Mouse (Mus musculus) fat pad, adult 2 months (tissue): ENCODE data around the gene Sbf2.
"Not testable (repeated sequence)": the region's sequence is repeated elsewhere in the genome, so short reads cannot be mapped to it uniquely, and the experiment has no call there.

Experiments used
- DNase-seq: peaks from one replicate; pipeline ENCODE4 v3.0.0-alpha.2; 2011; ENCODE audit warnings: low read depth, low spot score; ENCODE audit errors: extremely low read depth

Sbf2 gene

GRCm38 (mm10) chr7:110631136-110631888 is 16.6 kb upstream of the Sbf2 start:
- no peak for DNase-seq

- DNase-seq, result no peak
Observed at GRCm38 (mm10) chr7:110629892-110630666, 15.4 kb upstream of the Sbf2 start.

DNA sequence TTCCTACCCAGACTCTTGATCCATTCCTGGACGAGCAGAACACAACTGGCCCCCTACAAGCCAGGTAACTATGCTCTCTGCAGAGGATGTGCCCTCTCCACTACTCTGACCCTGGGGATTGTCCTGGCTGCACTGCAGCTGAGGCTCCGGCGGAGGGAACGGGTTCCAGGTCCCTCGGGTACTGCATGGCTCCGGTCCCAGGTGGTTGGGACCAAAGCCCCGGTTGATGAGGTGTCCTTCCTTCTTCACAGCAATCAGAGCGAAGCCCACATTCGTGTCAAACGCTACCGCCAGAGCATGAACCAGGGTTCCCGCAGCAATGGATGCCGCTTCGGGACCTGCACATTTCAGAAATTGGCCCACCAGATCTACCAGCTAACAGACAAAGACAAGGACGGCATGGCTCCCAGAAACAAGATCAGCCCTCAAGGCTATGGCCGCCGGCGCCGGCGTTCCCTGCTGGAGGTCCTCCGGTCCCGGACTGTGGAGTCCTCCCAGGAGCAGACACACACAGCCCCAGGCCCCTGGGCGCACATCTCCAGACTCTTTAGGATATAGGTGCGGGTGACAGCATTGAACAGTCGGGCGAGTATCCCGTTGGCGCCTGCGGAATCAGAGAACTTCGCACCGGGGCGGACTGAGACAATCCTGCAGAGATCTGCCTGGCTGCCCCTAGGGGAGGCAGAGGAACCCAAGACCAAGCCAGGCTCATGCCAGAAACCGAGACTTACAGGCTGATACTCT is 14.1 kb upstream of the Sbf2 start:
- no peak for DNase-seq

- DNase-seq, result no peak
Observed at GRCm38 (mm10) chr7:110628273-110628600, 13.5 kb upstream of the Sbf2 start.

DNA sequence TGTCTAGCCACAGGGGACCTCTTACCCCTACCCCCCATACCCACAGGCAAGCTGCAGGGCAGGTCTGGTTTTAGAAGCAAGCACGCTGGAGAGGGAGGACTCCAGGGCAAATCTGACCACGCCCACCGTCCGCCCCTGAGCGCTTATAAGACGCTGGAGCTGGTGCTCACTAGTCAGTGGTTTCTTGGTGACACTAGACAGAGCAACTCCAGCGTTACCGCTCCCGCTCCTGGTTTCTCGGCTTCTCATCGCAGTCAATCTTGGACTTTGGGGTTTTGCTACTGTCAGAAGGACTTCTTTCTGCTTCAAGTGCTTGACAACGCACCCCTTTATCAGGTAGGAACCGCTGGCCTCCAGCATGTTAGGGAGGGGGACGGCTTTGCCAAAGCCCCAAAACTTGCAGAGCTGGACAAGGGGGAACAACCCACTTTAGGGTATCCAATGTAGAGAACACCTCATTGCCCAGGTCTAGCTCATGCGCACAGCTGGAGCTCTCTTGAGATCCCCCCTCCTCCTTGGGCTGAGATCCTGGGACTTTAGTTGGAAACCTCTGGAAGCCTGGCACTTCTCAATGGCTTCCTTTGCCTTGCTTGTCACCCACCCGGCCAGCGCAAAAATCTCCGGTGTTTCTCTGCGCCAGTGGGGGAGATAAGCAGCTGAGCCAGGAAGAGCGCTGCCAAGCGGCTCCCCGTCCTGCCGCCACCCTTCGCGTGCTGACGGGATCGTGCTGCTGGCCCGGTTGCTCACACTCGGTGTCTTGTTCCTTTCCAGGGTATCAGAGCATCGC is 13.0 kb upstream of the Sbf2 start, which contains the start of gene Adm:
Adm (plus strand) TSS at position 176 of the 787 bp plus-strand sequence.
- no peak for DNase-seq

- DNase-seq, result no peak
Observed at GRCm38 (mm10) chr7:110627099-110627482, 12.4 kb upstream of the Sbf2 start.

GRCm38 (mm10) chr7:110626186-110627098 is 11.7 kb upstream of the Sbf2 start:
- DNase-seq, result no peak

GRCm38 (mm10) chr7:110625489-110625888 is 10.8 kb upstream of the Sbf2 start:
- DNase-seq, result no peak

- DNase-seq, result no peak
Observed at GRCm38 (mm10) chr7:110624961-110625360, 10.2 kb upstream of the Sbf2 start.

DNA sequence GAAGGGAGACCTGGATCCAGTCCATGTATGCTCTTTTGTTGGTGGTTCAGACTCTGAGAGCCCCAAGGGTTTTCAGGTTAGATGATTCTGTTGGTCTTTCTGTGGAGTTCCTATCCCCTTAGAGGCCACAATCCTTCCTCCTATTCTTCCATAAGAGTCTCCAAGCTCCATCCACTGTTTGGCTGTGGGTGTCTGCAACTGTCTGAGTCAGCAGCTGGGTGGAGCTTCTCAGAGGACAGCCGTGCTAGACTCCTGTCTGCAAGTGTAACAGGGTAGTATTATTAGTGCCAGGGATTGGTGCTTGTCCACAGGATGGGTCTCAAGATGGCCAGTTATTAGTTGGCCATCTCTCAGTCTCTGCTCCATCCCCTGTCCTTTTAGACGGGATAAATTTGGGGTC is 9.3 kb upstream of the Sbf2 start:
- no peak for DNase-seq

DNA sequence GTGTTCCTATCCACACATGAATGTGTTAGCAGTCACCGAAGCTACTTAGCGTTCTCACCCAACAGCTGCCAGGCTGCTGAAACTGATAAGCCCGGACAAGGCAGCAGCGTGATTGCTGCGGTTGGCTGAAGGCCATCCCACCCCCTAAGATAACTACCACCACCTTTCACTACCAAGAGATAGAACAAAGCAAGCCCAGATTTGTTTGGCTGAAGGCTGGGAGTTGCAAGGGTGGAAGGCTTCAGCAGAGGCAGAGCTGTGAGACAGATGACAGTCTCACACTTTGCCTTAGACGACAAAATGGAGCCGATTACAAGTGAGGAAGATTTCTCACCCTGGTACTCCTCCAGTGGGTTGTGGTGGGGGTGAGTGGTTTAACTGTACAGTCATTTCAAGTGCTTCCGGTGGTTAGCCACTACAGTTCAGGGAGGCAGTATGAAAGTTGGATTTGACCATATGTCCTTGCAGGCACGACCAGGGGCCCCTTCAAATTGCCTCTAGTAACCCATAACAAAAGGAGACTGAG is 4.4 kb upstream of the Sbf2 start:
- DNase-seq, result no peak

DNA sequence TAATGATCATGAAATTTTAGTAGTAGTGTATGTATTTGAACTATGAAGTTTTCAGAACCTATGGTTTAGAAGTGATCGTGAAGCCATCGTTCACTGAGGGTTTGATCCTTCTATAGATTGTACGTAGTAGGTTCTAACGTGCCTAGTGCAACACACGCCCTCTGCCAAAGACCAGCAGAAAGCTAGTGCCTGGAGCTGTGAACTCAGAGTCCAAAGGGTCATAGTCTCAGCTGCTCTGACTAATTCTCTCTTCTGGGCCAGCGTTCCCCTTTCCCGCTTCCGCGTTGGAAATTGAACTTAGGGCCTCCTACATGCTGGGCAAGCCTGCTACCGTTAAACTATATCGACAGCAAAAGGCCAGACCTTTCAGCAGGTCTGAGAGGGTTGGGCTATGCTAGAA is 1.1 kb upstream of the Sbf2 start:
- DNase-seq, result no peak

GRCm38 (mm10) chr7:110615151-110615631 is 469 bp upstream of the Sbf2 start:
- DNase-seq, result no peak

DNA sequence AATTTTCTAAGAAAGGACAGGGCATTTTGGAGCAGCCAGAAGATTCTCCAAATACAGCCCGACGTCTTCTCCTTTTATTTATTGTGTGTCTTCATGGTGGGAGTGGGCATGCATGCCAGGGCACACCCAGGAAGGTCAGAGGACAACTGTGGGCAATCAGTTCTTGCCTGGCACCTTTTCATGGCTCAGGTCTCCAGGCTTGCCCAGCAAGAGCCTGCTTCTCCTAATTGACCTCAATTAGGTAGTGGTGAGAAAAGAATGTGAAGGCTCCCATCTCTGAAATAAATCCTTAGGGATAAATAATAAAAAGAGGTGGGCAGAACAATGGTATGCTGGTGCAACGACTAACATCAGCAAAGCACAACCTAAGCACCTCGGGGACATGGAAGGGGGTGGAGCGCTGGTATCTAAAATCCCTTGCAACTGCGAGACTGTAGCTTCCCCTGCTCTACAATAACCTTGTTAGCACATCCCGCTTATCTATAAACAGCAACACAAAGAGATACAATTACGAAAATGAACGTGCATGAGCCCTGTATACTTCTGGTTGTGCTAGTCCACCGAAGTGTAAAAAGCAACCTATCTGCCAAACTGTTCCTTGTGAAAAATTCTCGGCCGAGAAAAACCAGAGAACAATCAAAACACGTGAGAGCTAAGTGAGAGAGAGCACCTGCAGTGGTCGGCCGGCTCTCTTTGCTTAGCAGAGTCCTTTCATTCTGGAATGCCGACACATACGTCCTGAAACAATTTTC is 1.2 kb downstream of the Sbf2 start:
- DNase-seq, result no peak

DNA sequence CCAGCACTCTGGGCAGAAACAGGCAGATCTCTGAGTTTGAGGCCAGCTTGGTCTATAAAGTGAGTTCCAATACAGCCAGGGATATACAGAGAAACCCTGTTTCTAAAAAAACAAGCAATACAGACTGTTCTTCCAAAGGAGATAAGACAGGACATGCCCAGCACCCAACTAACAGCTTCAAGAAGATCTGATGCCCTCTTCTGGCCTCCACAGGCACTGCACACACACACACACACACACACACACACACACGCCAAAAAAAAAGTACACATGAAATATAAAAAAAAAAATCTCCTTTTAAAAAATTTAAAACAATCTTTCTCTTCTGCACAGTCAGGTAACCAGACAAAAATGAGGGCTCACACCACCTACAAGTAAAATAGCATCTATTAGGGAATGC is 7.8 kb downstream of the Sbf2 start:
- DNase-seq, result no peak

DNA sequence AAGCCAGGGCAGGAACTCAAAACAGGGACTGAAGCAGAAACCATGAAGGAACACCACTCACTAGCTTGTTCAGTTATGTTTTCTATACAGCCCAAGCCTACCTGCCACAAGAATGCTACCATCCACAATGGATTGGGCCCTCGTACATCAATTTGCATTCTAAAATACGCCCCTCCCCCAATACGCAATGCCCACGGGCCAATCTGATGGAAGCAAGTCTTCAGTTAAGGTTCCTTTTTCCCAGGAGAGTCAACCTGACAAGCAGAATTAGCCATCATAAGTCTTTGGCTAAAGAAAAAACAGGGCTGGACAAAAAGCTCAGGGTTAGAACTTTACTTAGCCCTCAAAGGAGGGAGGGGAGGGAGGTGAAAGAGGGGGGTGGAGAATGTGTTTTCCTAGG is 9.2 kb downstream of the Sbf2 start:
- no peak for DNase-seq

DNA sequence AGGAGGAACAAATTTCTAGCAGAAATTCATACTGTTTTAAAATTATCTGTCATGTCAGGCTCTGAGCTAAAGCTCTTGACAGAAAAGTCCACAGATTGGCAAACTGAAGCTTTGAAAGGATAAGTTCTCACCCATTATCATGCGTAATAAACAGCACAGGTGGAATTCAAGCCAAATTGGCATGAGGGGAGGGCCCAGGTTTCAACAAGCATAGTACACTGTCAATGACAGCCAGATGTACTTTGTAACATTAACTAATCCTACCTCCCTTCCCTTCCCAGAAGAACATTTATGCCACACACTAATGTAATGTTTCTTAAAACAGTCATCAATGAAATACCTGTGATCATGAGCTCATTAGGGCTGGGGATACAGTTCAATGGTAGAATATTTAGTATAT is 17.6 kb downstream of the Sbf2 start:
- peak; percentile 33 for DNase-seq

DNA sequence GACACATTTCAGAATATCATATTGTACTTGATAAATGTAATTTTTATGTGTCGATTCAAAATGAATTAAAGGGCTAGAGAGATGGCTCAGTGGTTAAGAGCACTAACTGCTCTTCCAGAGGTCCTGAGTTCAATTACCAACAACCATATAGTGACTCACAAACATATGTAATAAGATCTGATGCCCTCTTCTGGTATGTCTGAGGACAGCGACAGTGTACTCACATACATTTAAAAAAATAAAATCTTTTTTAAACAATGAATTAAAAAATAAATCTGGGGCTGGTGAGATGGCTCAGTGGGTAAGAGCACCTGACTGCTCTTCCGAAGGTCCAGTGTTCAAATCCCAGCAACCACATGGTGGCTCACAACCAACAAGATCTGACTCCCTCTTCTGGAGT is 20.7 kb downstream of the Sbf2 start:
- not testable (repeated sequence) for DNase-seq

- no peak for DNase-seq
Observed at GRCm38 (mm10) chr7:110587721-110588120, 27.0 kb downstream of the Sbf2 start.
